In the genomic region with DNA sequence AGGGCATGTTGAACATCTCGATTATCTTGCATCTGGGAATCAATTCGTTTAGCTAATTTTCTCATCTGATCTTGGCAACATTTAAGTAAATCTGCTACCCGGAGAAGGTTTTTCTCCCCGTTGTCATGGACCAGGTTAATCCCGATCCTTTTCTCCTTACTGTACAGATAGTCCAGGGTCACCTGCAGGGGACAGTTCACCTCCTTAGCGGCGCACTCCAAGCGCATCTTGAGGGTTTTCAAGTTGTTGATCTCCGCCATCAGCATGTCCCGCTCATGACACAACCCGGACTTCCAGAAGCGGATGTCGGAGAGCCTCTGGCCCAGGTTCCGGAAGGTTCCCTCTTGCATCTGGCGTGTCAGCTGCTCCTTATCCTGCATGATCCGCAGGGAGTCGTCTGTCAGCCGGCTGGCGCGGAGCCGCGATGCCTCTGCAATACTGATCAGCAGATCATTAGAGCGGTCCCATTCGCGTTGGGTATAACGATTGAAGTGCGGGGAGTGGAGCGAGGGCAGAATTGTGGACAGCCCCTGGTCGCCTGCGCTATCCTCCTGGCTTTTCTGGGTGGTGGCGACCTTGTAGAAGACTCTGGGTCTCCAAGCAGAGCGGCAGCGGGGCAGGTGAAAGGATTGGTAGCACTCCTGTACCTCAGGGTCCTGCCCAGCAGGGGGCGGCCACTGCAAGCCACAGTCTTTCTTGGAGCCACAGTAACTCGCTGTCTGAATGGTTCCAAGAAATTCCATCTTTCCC, we compare ENCODE assay signal across 8 mouse cellular contexts. TPM values are rescaled to one million over a fixed set of nuclear protein-coding genes. Genes with fewer than 3 reads are reported as not detected.
DNase-seq lines count a peak whose midpoint lies in the region; ATAC-seq lines count a peak whose summit lies in the region.

No protein-coding gene starts in this region.

- no peaks in the 10 kb centered on the region for H3K4me1 ChIP-seq in brown adipose tissue, adult 24 weeks (ENCODE audit: control insufficient read depth, insufficient read depth, insufficient read length, low read length)
- H3K4me1 ChIP-seq in forebrain, embryonic 10.5 days: peaks cover 8% of the 10 kb centered on the region
- H3K4me1 ChIP-seq in heart, embryonic 15.5 days (replicated peaks): peaks cover 6% of the 10 kb centered on the region
- peaks cover 5% of the 10 kb centered on the region; the same call in 1 of the 2 replicates for H3K4me1 ChIP-seq in liver, embryonic 12.5 days
- peaks cover 7% of the 10 kb centered on the region for H3K4me1 ChIP-seq in stomach, embryonic 15.5 days

- H3K9me3 ChIP-seq in forebrain, embryonic 10.5 days: no peaks in the 10 kb centered on the region
- no peaks in the 10 kb centered on the region for H3K9me3 ChIP-seq in heart, embryonic 15.5 days (replicated peaks)
- no peaks in the 10 kb centered on the region for H3K9me3 ChIP-seq in liver, embryonic 12.5 days (replicated peaks)
- no peaks in the 10 kb centered on the region for H3K9me3 ChIP-seq in stomach, embryonic 15.5 days

- WGBS in forebrain, embryonic 10.5 days: 18% methylated on average over 35 of the region's 35 CpGs
- 19% methylated on average over 35 of the region's 35 CpGs for WGBS in heart, embryonic 15.5 days
- 15% methylated on average over 35 of the region's 35 CpGs for WGBS in liver, embryonic 12.5 days (ENCODE audit: insufficient replicate concordance)
- WGBS in stomach, embryonic 15.5 days: 16% methylated on average over 35 of the region's 35 CpGs

- ATAC-seq in heart, embryonic 15.5 days (replicated peaks; ENCODE audit: insufficient number of reproducible peaks, insufficient read depth, low FRiP score, low read depth): no peak
- peak; percentile 54; the same call in 1 of the 2 replicates for ATAC-seq in liver, embryonic 12.5 days
- ATAC-seq in stomach, embryonic 15.5 days (ENCODE audit: insufficient read depth, low FRiP score, low read depth): peak; percentile 58

- peaks cover 17% of the 10 kb centered on the region for H3K27me3 ChIP-seq in forebrain, embryonic 10.5 days (ENCODE audit: poor library complexity, severe bottlenecking)
- H3K27me3 ChIP-seq in heart, embryonic 15.5 days: 0 out of 2 replicates have a peak, but pooled peaks cover 6% of the 10 kb centered on the region
- H3K27me3 ChIP-seq in liver, embryonic 12.5 days (replicated peaks): peaks cover 18% of the 10 kb centered on the region
- peaks cover 4% of the 10 kb centered on the region; the same call in 1 of the 2 replicates for H3K27me3 ChIP-seq in stomach, embryonic 15.5 days (replicated peaks)

- peak overlapping the region; percentile 48 for H3K9ac ChIP-seq in heart, embryonic 15.5 days
- H3K9ac ChIP-seq in liver, embryonic 12.5 days: 0 out of 2 replicates have a peak overlapping the region, but pooled peaks have one; percentile 40
- H3K9ac ChIP-seq in stomach, embryonic 15.5 days: no peak overlapping the region

- H3K36me3 ChIP-seq in forebrain, embryonic 10.5 days (replicated peaks): no peaks in the 10 kb centered on the region
- no peaks in the 10 kb centered on the region for H3K36me3 ChIP-seq in heart, embryonic 15.5 days
- no peaks in the 10 kb centered on the region for H3K36me3 ChIP-seq in liver, embryonic 12.5 days
- H3K36me3 ChIP-seq in stomach, embryonic 15.5 days: no peaks in the 10 kb centered on the region

- H3K4me3 ChIP-seq in brown adipose tissue, adult 24 weeks (ENCODE audit: insufficient read depth, low read depth, low read length): peak overlapping the region; percentile 65
- peak overlapping the region; percentile 52 for H3K4me3 ChIP-seq in forebrain, embryonic 10.5 days
- peak overlapping the region; percentile 48 for H3K4me3 ChIP-seq in heart, embryonic 15.5 days
- H3K4me3 ChIP-seq in liver, embryonic 12.5 days: peak overlapping the region; percentile 43
- peak overlapping the region; percentile 34 for H3K4me3 ChIP-seq in stomach, embryonic 15.5 days (replicated peaks)

- peak overlapping the region; percentile 88 for H3K4me2 ChIP-seq in heart, embryonic 15.5 days
- peak overlapping the region; percentile 68 for H3K4me2 ChIP-seq in liver, embryonic 12.5 days
- H3K4me2 ChIP-seq in stomach, embryonic 15.5 days: peak overlapping the region; percentile 75

- DNase-seq in CD4-positive helper T cell, adult 2 months (ENCODE audit: low read depth, low spot score): peak; percentile 68
- peak; percentile 75 for DNase-seq in forebrain, embryonic 10.5 days (ENCODE audit: extremely low spot score, low spot score)
- DNase-seq in kidney, postnatal 14 days: peak; percentile 88
- DNase-seq in neural tube, embryonic 10.5 days (ENCODE audit: extremely low spot score, low spot score): peak; percentile 82

- peak overlapping the region; percentile 80 for H3K27ac ChIP-seq in brown adipose tissue, adult 24 weeks (replicated peaks; ENCODE audit: low read depth, low read length)
- peak overlapping the region; percentile 32; the same call in 1 of the 2 replicates for H3K27ac ChIP-seq in forebrain, embryonic 10.5 days
- no peak overlapping the region for H3K27ac ChIP-seq in heart, embryonic 15.5 days
- no peak overlapping the region for H3K27ac ChIP-seq in liver, embryonic 12.5 days
- no peak overlapping the region for H3K27ac ChIP-seq in stomach, embryonic 15.5 days

RNA-seq across cellular contexts. Expression of a gene that starts 7.4 kb away (rescaled TPM):
- polyA plus RNA-seq in brown adipose tissue, adult 24 weeks (2012; ENCODE audit: insufficient read depth, insufficient read length, missing spikeins): 27.9 and 41.7 TPM in 2 replicates
- polyA plus RNA-seq in forebrain, embryonic 10.5 days (2016; fragmentation: Nextera tagmentation; extraction: Ambion mirVana): 0.25 and 0.46 TPM in 2 replicates
- 7.9 and 11.4 TPM in 2 replicates for polyA plus RNA-seq in heart, embryonic 15.5 days (2015; fragmentation: Nextera tagmentation; extraction: Ambion mirVana)
- 0.85 and 1.0 TPM in 2 replicates for polyA plus RNA-seq in liver, embryonic 12.5 days (2016; fragmentation: Nextera tagmentation; extraction: Ambion mirVana)
- 0.85 and 1.9 TPM in 2 replicates for polyA plus RNA-seq in stomach, embryonic 15.5 days (2015; fragmentation: Nextera tagmentation; extraction: Ambion mirVana)

RNA-seq across cellular contexts. Expression of a gene that starts 11.3 kb away (rescaled TPM):
- polyA plus RNA-seq in brown adipose tissue, adult 24 weeks (2012; ENCODE audit: insufficient read depth, insufficient read length, missing spikeins): 22.9 and 32.4 TPM in 2 replicates
- 3.0 and 3.4 TPM in 2 replicates for polyA plus RNA-seq in forebrain, embryonic 10.5 days (2016; fragmentation: Nextera tagmentation; extraction: Ambion mirVana)
- 7.1 and 8.5 TPM in 2 replicates for polyA plus RNA-seq in heart, embryonic 15.5 days (2015; fragmentation: Nextera tagmentation; extraction: Ambion mirVana)
- 2.7 and 3.1 TPM in 2 replicates for polyA plus RNA-seq in liver, embryonic 12.5 days (2016; fragmentation: Nextera tagmentation; extraction: Ambion mirVana)
- polyA plus RNA-seq in stomach, embryonic 15.5 days (2015; fragmentation: Nextera tagmentation; extraction: Ambion mirVana): 10.3 and 10.7 TPM in 2 replicates

RNA-seq across cellular contexts. Expression of a gene that starts 15.1 kb away (rescaled TPM):
- 28.3 and 35.7 TPM in 2 replicates for polyA plus RNA-seq in brown adipose tissue, adult 24 weeks (2012; ENCODE audit: insufficient read depth, insufficient read length, missing spikeins)
- polyA plus RNA-seq in forebrain, embryonic 10.5 days (2016; fragmentation: Nextera tagmentation; extraction: Ambion mirVana): 37.2 and 37.6 TPM in 2 replicates
- 41.3 and 44.8 TPM in 2 replicates for polyA plus RNA-seq in heart, embryonic 15.5 days (2015; fragmentation: Nextera tagmentation; extraction: Ambion mirVana)
- polyA plus RNA-seq in liver, embryonic 12.5 days (2016; fragmentation: Nextera tagmentation; extraction: Ambion mirVana): 17.8 and 18.1 TPM in 2 replicates
- polyA plus RNA-seq in stomach, embryonic 15.5 days (2015; fragmentation: Nextera tagmentation; extraction: Ambion mirVana): 33.5 and 33.9 TPM in 2 replicates

Comparison
In these comparisons a context has a peak if more than half of its experiments do, and no peak if none do; other contexts are left out.
1. H3K27ac ChIP-seq: peak in brown adipose tissue, adult 24 weeks (single experiment) and forebrain, embryonic 10.5 days (single experiment); none in heart, embryonic 15.5 days (single experiment), liver, embryonic 12.5 days (single experiment) and stomach, embryonic 15.5 days (single experiment).
2. Peak in every context shown above with its lines, with median percentiles within 50 percentile points of each other: DNase-seq, H3K4me3 ChIP-seq and H3K4me2 ChIP-seq.